Mouse (Mus musculus) stomach, postnatal 0 days (tissue): Measurements from ENCODE around the gene Slc16a14. TPM values are rescaled to one million over a fixed set of nuclear protein-coding genes. Genes with fewer than 3 reads are reported as not detected.
A peak's percentile ranks its signal among the peaks of the same experiment; 100 is the strongest.

Experiments
- ATAC-seq: fragments of 200-750 bp; cut with Nextera tagmentation; 2 replicates; pipeline ENCODE4 v1.8.0; 2017; ENCODE audit not compliant: low FRiP score, low TSS enrichment
- DNase-seq: peaks from one replicate; pipeline ENCODE4 v3.0.0-alpha.2; 2016; ENCODE audit warnings: low spot score
- H3K27ac ChIP-seq: fragments of 300-500 bp; sonication (generic); replicated peaks from 2 replicates; pipeline ENCODE4 v1.5.1; 2014; ENCODE audit warnings: mild to moderate bottlenecking, control low read depth
- H3K27me3 ChIP-seq: fragments of 300-500 bp; sonication (generic); 2 replicates; pipeline ENCODE4 v1.6.1; 2014; ENCODE audit warnings: low read length; ENCODE audit not compliant: control insufficient read depth, insufficient read depth
- H3K36me3 ChIP-seq: fragments of 300-500 bp; sonication (generic); 2 replicates; pipeline ENCODE4 v1.6.1; 2014; ENCODE audit warnings: low read length, mixed read lengths; ENCODE audit not compliant: control insufficient read depth, insufficient read depth
- H3K4me1 ChIP-seq: fragments of 300-500 bp; sonication (generic); replicated peaks from 2 replicates; pipeline ENCODE4 v1.6.1; 2014; ENCODE audit warnings: antibody characterized with exemption; ENCODE audit not compliant: control insufficient read depth, insufficient read depth
- H3K4me2 ChIP-seq: fragments of 300-500 bp; sonication (generic); replicated peaks from 2 replicates; pipeline ENCODE4 v1.6.1; 2014; ENCODE audit warnings: low read depth, mild to moderate bottlenecking, control low read depth, moderate library complexity
- H3K4me3 ChIP-seq: fragments of 300-500 bp; sonication (generic); 2 replicates; pipeline ENCODE4 v1.5.1; 2014; ENCODE audit warnings: low read depth, low read length, control low read depth
- H3K9ac ChIP-seq: fragments of 300-500 bp; sonication (generic); 2 replicates; pipeline ENCODE4 v1.6.1; 2014; ENCODE audit warnings: mild to moderate bottlenecking, low read length, control low read depth, mixed read lengths
- H3K9me3 ChIP-seq: fragments of 300-500 bp; sonication (generic); 2 replicates; pipeline ENCODE4 v1.6.1; 2016; ENCODE audit warnings: low read length; ENCODE audit not compliant: control insufficient read depth
- CTCF ChIP-seq: IDR thresholded peaks from 2 replicates; pipeline ENCODE4 v1.5.1; 2016; ENCODE audit warnings: antibody characterized with exemption, low read depth, mild to moderate bottlenecking, moderate library complexity
- EP300 ChIP-seq: optimal IDR thresholded peaks from 2 replicates; pipeline ENCODE3; 2016; ENCODE audit warnings: antibody characterized with exemption
- WGBS: fragments of 180-500 bp; shearing (Covaris S2); extraction: QIAGEN DNeasy Blood & Tissue Kit; methylation state at CpG from one replicate; pipeline ENCODE4 v1.1.7; 2014; 5-methylcytosine and 5-hydroxymethylcytosine counted together
- polyA plus RNA-seq: library from polyadenylated mRNA; unstranded; fragments of >200 nt; fragmentation: Nextera tagmentation; extraction: Ambion mirVana; gene quantifications from 2 replicates; pipeline ENCODE4 v1.2.1, GENCODE M21; 2015

Gene Slc16a14
- polyA plus RNA-seq, 1 experiment from 2014 or later = 0.18 TPM

GRCm38 (mm10) chr1:84936716-84937510 is 2.0 kb upstream of the Slc16a14 start:
- 83% methylated on average over 19 of the region's 19 CpGs for WGBS
- no peak for TF ChIP-seq CTCF
- no peak for TF ChIP-seq EP300
- peaks cover 2% of the 10 kb centered on the region; the same call in 1 of the 2 replicates for H3K27me3 ChIP-seq

DNA sequence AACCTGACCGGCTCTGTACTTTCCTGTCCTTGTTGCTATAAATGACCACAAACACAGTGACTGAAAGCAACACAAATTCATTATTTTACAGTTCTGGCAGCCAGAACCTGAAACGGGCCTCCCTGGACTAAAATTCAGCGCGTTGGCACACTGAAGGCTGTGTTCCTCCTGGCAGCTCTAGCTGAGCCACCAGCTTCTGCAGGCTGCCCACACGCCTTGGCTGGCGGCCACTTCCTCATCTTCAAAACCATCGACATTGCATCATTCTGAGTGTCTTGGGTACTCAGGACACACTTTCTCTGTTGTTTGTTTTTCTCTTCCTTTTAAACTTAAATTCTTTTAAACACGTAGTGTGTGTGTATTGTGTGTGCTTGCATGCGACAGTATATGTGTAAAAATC is 734 bp upstream of the Slc16a14 start:
- no peak overlapping the region for H3K9ac ChIP-seq
- H3K27ac ChIP-seq = no peak overlapping the region
- ATAC-seq = no peak
- H3K9me3 ChIP-seq = no peaks in the 10 kb centered on the region
- TF ChIP-seq EP300 = no peak
- no peak for TF ChIP-seq CTCF
- no peak overlapping the region for H3K4me2 ChIP-seq
- H3K27me3 ChIP-seq = peaks cover 2% of the 10 kb centered on the region; the same call in 1 of the 2 replicates
- DNase-seq = no peak
- H3K4me3 ChIP-seq = no peak overlapping the region
- WGBS = 65% methylated on average over 9 of the region's 9 CpGs
- H3K4me1 ChIP-seq = no peaks in the 10 kb centered on the region
- no peaks in the 10 kb centered on the region for H3K36me3 ChIP-seq

More at GRCm38 (mm10) chr1:84936716-84937510, 2.0 kb upstream of the Slc16a14 start:
- Histone ChIP-seq H3K9me3 (no peaks in the 10 kb centered on the region), H3K9ac (no peak overlapping the region), H3K27ac (no peak overlapping the region), H3K4me2 (no peak overlapping the region), H3K4me1 (no peaks in the 10 kb centered on the region), H3K4me3 (no peak overlapping the region), H3K36me3 (no peaks in the 10 kb centered on the region)
- DNase-seq (no peak), ATAC-seq (no peak)

DNA sequence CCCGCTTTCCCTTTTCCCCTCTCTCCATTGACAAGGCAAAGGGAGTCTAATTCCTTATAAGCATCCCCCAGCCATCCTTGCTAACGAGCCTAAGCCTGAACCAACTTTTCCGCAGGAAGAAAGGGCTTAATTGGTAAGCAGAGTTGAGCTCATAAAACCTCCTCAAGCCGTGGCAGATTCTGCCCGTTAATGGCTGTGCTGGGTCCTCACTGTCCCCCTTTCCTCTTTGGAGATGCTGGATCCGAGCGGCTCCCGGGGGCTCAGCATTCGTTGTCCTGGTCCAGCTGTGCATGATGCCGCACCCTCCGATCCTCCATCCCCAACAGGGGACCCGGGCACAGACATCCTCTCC is 807 bp downstream of the Slc16a14 start:
- peak; percentile 12; the same call in 1 of the 2 replicates for ATAC-seq
- Histone ChIP-seq H3K27ac (no peak overlapping the region), H3K27me3 (peaks cover 2% of the 10 kb centered on the region; the same call in 1 of the 2 replicates), H3K4me1 (no peaks in the 10 kb centered on the region), H3K9me3 (no peaks in the 10 kb centered on the region), H3K36me3 (no peaks in the 10 kb centered on the region), H3K4me2 (peak overlapping the region; percentile 83), H3K9ac (peak overlapping the region; percentile 41; the same call in 1 of the 2 replicates), H3K4me3 (peak overlapping the region; percentile 49)
- WGBS = under 1% methylated on average over 12 of the region's 12 CpGs
- DNase-seq = no peak
- TF ChIP-seq CTCF = no peak
- no peak for TF ChIP-seq EP300

DNA sequence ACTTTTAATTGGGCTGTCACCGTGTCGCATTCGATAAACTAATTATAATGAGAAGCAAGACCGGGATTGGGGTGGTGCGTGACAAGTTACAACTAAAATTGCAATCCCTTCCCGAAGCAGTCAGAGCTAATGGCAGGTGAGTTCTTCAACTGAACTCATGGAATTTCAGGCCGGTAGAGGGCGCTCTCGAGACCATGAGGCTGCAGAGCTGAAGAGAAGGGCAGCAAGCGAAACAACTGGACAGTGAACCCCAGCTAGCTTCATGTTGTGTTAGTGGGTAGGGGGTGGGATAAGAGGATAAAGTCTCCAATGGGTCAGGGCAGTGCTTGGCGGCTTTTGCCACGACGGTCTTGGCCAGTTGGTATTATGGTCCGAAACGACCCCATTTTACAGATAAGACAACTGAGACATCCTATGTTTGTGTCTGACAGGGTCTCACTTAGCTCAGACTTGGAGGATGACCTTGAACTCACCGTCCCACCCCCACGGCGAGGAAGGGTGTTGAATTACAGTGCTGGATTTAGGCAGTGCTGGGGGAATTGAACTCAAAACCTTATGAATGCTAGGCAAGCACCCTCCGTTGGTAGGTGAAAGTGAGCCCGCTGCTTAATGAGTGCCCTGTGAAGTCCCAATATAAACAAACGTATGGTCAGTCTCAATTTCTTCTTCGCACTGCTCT is 1.3 kb downstream of the Slc16a14 start:
- no peak overlapping the region for H3K27ac ChIP-seq
- ATAC-seq = peak; percentile 21; the same call in 1 of the 2 replicates
- peak; percentile 76 for TF ChIP-seq CTCF
- TF ChIP-seq EP300 = no peak
- peak overlapping the region; percentile 49 for H3K4me3 ChIP-seq
- peak; percentile 71 for DNase-seq
- peak overlapping the region; percentile 83 for H3K4me2 ChIP-seq
- WGBS = 13% methylated on average over 22 of the region's 22 CpGs
- peaks cover 2% of the 10 kb centered on the region; the same call in 1 of the 2 replicates for H3K27me3 ChIP-seq
- H3K9ac ChIP-seq = no peak overlapping the region
- H3K4me1 ChIP-seq = no peaks in the 10 kb centered on the region
- H3K9me3 ChIP-seq = no peaks in the 10 kb centered on the region
- H3K36me3 ChIP-seq = no peaks in the 10 kb centered on the region

GRCm38 (mm10) chr1:84925599-84925998 is 9.3 kb downstream of the Slc16a14 start:
- no peaks in the 10 kb centered on the region for H3K36me3 ChIP-seq
- H3K9me3 ChIP-seq = no peaks in the 10 kb centered on the region
- no peak overlapping the region for H3K4me2 ChIP-seq
- H3K4me1 ChIP-seq = no peaks in the 10 kb centered on the region
- TF ChIP-seq EP300 (no peak), CTCF (no peak)
- no peak overlapping the region for H3K9ac ChIP-seq
- WGBS = 66% methylated on average over 9 of the region's 9 CpGs
- DNase-seq (no peak), ATAC-seq (no peak)
- no peak overlapping the region for H3K4me3 ChIP-seq
- no peaks in the 10 kb centered on the region for H3K27me3 ChIP-seq
- H3K27ac ChIP-seq = no peak overlapping the region

DNA sequence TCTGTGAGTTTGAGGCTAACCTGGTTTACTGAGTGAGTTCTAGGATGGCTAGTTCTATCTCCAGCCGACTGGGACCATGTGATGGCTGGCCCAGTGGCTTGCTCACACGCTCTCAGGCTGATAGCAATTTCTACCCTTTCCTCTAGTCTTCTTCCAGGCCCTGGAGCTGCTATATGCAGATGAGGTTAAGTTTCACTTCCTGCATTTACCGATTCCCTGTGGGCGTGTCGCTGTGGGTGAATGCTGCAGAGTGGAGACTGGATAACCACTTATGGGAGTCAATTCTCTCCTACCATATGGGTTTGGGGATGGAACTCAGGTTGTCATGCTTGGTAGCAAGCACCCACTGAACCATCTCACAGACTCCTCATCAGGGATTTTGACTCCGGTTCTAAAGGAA is 10.8 kb downstream of the Slc16a14 start:
- Histone ChIP-seq H3K4me2 (no peak overlapping the region), H3K9ac (no peak overlapping the region), H3K27me3 (no peaks in the 10 kb centered on the region), H3K4me1 (no peaks in the 10 kb centered on the region), H3K4me3 (no peak overlapping the region), H3K36me3 (no peaks in the 10 kb centered on the region), H3K9me3 (no peaks in the 10 kb centered on the region), H3K27ac (no peak overlapping the region)
- DNase-seq (no peak), ATAC-seq (no peak)
- TF ChIP-seq CTCF = no peak
- no peak for TF ChIP-seq EP300
- WGBS = 64% methylated on average over 6 of the region's 6 CpGs
